Mouse (Mus musculus) kidney, postnatal 0 days (tissue): ENCODE data around the gene Arfrp1. TPM values are rescaled to one million over a fixed set of nuclear protein-coding genes. Genes with fewer than 3 reads are reported as not detected.

Source experiments
- ATAC-seq: fragments of 200-750 bp; cut with Nextera tagmentation; replicated peaks from 2 replicates; pipeline ENCODE4 v1.8.0; 2017; ENCODE audit warnings: low read depth, moderate number of reproducible peaks, moderate TSS enrichment, moderate library complexity; ENCODE audit not compliant: low FRiP score
- DNase-seq: peaks from one replicate; pipeline ENCODE4 v3.0.0-alpha.2; 2016; ENCODE audit warnings: low spot score
- H3K27ac ChIP-seq: fragments of 300-500 bp; sonication (generic); 2 replicates; pipeline ENCODE4 v1.5.1; 2014; ENCODE audit warnings: mild to moderate bottlenecking
- H3K27me3 ChIP-seq: fragments of 300-500 bp; sonication (generic); 2 replicates; pipeline ENCODE4 v1.6.1; 2014; ENCODE audit warnings: low read length, mixed read lengths; ENCODE audit not compliant: insufficient read depth
- H3K36me3 ChIP-seq: fragments of 300-500 bp; sonication (generic); 2 replicates; pipeline ENCODE4 v1.6.1; 2014; ENCODE audit warnings: low read length, mixed read lengths; ENCODE audit not compliant: insufficient read depth
- H3K4me1 ChIP-seq: fragments of 300-500 bp; sonication (generic); replicated peaks from 2 replicates; pipeline ENCODE4 v1.6.1; 2014; ENCODE audit warnings: antibody characterized with exemption, low read length, mixed read lengths; ENCODE audit not compliant: insufficient read depth
- H3K4me2 ChIP-seq: fragments of 300-500 bp; sonication (generic); 2 replicates; pipeline ENCODE4 v1.6.1; 2014; ENCODE audit warnings: mild to moderate bottlenecking, low read length, moderate library complexity, mixed read lengths
- H3K4me3 ChIP-seq: fragments of 300-500 bp; sonication (generic); replicated peaks from 2 replicates; pipeline ENCODE4 v1.5.1; 2014; ENCODE audit warnings: low read depth, low read length
- H3K9ac ChIP-seq: fragments of 300-500 bp; sonication (generic); 2 replicates; pipeline ENCODE4 v1.6.1; 2014; ENCODE audit warnings: low read depth, low read length
- H3K9me3 ChIP-seq: fragments of 300-500 bp; sonication (generic); replicated peaks from 2 replicates; pipeline ENCODE4 v1.6.1; 2016; ENCODE audit warnings: low read length, inconsistent platforms, mixed read lengths
- CTCF ChIP-seq: IDR thresholded peaks from 2 replicates; pipeline ENCODE4 v1.5.1; 2016; ENCODE audit warnings: antibody characterized with exemption, low read depth, mild to moderate bottlenecking, moderate library complexity
- WGBS: fragments of 180-500 bp; shearing (Covaris S2); extraction: QIAGEN DNeasy Blood & Tissue Kit; methylation state at CpG from one replicate; pipeline ENCODE4 v1.1.7; 2014; 5-methylcytosine and 5-hydroxymethylcytosine counted together
- polyA plus RNA-seq: library from polyadenylated mRNA; unstranded; fragments of >200 nt; fragmentation: Nextera tagmentation; extraction: Ambion mirVana; gene quantifications from 2 replicates; pipeline ENCODE4 v1.2.1, GENCODE M21; 2015

The Arfrp1 gene
- polyA plus RNA-seq, 1 experiment from 2014 or later = 48.7 TPM

DNA sequence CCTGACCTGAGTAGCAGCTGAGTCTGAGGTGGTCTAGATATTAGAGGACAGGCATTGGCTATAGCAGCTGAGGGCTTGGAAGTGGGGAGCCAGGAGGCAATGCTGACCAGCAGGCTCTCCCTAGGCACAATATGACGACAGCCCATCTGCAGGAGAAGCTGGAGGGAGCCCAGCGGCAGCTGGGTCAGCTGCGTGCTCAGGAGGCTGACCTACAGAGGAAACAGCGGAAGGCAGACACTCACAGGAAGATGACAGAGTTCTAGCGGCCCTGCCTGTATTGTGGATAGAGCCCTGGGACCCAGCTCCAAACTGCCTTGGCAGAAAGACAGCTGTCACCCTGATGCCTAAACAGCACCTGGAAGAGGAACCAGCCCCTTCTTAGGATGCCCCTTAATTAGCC, 15.0 kb upstream of the Arfrp1 start:
- peaks cover 47% of the 10 kb centered on the region for H3K36me3 ChIP-seq
- H3K4me1 ChIP-seq = no peaks in the 10 kb centered on the region
- ATAC-seq (no peak), DNase-seq (no peak)
- H3K9ac ChIP-seq = no peak overlapping the region
- no peaks in the 10 kb centered on the region for H3K9me3 ChIP-seq
- no peak overlapping the region for H3K4me2 ChIP-seq
- no peak overlapping the region for H3K27ac ChIP-seq
- TF ChIP-seq CTCF = no peak
- 74% methylated on average over 5 of the region's 5 CpGs for WGBS
- no peaks in the 10 kb centered on the region for H3K27me3 ChIP-seq
- no peak overlapping the region for H3K4me3 ChIP-seq

DNA sequence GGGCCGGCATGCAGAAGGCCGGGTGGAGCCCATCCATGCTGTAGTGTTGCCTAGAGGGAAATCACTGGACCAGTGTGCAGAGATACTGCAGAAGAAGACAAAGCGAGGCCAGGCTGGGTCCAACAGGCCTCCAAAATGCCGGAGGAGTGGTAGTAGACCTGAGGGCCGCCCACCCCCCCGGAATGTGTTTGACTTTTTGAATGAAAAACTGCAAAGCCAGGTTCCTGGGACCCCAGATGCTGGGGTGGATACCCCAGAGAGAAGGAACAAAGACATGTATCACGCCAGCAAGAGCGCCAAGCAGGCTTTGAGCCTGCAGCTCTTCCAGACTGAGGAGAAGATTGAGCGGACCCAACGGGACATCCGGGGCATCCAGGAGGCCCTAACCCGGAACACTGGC, 14.6 kb upstream of the Arfrp1 start, which contains the start of gene Lime1:
Lime1 (plus strand) TSS at position 301 of the 400 bp plus-strand sequence.
- H3K27ac ChIP-seq = no peak within 1 kb of the TSS
- TF ChIP-seq CTCF = no peak
- no peak within 1 kb of the TSS for H3K4me2 ChIP-seq
- no peak within 1 kb of the TSS for H3K4me3 ChIP-seq
- no peaks in the 10 kb centered on the region for H3K4me1 ChIP-seq
- no peaks in the 10 kb centered on the region for H3K9me3 ChIP-seq
- WGBS = 95% methylated on average over 12 of the region's 12 CpGs
- DNase-seq = no peak
- H3K9ac ChIP-seq = no peak within 1 kb of the TSS
- H3K27me3 ChIP-seq = no peaks in the 10 kb centered on the region
- ATAC-seq = no peak
- H3K36me3 ChIP-seq = peaks cover 47% of the 10 kb centered on the region

DNA sequence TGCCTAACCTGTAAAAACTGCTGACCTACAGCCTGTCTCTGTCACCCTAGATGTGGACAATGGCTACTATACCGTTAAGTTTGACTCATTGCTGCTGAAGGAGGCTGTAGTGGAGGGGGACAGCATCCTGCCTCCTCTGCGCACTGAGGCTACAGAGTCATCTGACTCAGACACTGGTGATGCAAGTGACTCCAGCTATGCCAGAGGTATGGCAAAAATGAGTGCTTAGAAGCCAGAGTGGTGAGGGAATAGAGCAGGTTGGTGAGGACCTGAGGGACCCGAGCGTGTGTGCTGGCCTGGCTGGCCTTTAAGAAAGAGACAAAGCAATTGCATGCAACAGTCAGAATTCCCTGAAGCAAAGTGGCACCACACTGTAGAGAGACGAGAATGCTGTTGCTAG, 13.5 kb upstream of the Arfrp1 start:
- no peak overlapping the region for H3K27ac ChIP-seq
- no peak for TF ChIP-seq CTCF
- ATAC-seq = no peak
- 85% methylated on average over 5 of the region's 5 CpGs for WGBS
- no peak overlapping the region for H3K4me2 ChIP-seq
- no peaks in the 10 kb centered on the region for H3K4me1 ChIP-seq
- DNase-seq = no peak
- no peak overlapping the region for H3K4me3 ChIP-seq
- no peak overlapping the region for H3K9ac ChIP-seq
- H3K36me3 ChIP-seq = peaks cover 47% of the 10 kb centered on the region
- H3K27me3 ChIP-seq = no peaks in the 10 kb centered on the region
- no peaks in the 10 kb centered on the region for H3K9me3 ChIP-seq

DNA sequence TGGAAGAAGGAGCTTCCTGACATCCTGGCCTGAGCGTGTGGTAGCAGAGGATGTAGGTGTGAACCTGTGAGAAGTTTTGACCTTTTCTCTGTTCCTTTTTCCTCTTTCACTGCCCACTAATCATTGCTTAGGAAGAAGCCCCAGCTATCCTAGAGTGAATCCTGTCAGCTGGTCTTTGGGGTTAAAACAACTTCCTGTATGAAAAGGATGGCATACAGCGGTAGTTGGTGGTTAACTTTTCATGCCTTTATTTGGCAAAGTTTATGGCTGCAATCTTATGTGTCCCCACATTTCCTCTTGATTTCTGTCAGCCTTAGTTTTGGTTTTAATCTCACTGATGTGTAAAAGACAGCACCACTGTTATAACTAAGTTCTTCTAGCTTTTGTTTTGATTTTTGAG, 12.0 kb upstream of the Arfrp1 start:
- Histone ChIP-seq H3K36me3 (peaks cover 38% of the 10 kb centered on the region), H3K9me3 (no peaks in the 10 kb centered on the region), H3K27me3 (no peaks in the 10 kb centered on the region), H3K4me3 (no peak overlapping the region), H3K4me2 (no peak overlapping the region), H3K27ac (no peak overlapping the region), H3K9ac (no peak overlapping the region), H3K4me1 (no peaks in the 10 kb centered on the region)
- DNase-seq (no peak), ATAC-seq (no peak)
- no peak for TF ChIP-seq CTCF
- WGBS = 63% methylated on average over 2 of the region's 2 CpGs

DNA sequence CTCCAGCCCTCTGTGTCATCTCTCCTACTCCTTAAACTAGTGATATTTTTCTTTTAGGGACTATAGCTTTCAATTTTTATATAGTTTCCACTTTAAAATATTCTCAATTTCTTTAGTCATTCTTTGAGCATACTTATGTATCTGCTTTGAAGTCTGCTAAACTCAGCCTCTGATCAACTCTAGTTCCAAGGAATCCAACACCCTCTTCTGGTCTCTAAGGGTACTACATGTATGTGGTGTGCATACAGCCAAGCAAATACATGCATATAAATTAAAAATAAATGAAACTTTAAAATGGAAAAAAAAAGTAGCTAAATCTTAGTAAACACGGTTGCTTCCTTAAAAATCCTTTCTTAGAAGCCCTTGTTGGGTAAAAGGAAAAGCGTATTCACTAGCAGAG, 10.6 kb upstream of the Arfrp1 start:
- Histone ChIP-seq H3K9me3 (no peaks in the 10 kb centered on the region), H3K36me3 (peaks cover 23% of the 10 kb centered on the region; the same call in 1 of the 2 replicates), H3K27ac (no peak overlapping the region), H3K4me2 (no peak overlapping the region), H3K4me3 (no peak overlapping the region), H3K4me1 (no peaks in the 10 kb centered on the region), H3K9ac (no peak overlapping the region), H3K27me3 (no peaks in the 10 kb centered on the region)
- WGBS = 90% methylated on average over 2 of the region's 2 CpGs
- DNase-seq (peak; percentile 61), ATAC-seq (no peak)
- TF ChIP-seq CTCF = peak; percentile 65

DNA sequence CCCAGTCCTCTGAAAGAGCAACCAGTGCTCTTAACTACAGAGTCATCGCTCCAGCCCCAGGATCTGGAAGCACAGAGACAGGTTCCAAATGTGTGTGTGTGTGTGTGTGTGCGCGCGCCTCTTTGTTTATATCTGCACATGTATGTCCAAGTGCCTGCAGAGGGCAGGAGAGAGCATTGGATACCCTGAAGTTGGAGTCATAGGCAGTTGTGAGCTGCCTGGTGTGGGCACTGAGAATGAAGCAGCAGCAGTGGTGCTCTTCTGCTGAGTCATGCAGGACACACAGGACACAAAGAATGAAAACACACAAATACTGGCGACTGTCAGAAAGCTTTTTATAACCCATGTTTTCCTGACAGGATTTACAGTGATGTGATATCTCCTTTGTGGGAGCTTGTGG, 4.8 kb upstream of the Arfrp1 start:
- Histone ChIP-seq H3K9ac (no peak overlapping the region), H3K36me3 (no peaks in the 10 kb centered on the region), H3K27ac (no peak overlapping the region), H3K27me3 (no peaks in the 10 kb centered on the region), H3K4me3 (no peak overlapping the region), H3K9me3 (no peaks in the 10 kb centered on the region), H3K4me2 (no peak overlapping the region), H3K4me1 (peaks cover 8% of the 10 kb centered on the region; the same call in 1 of the 2 replicates)
- TF ChIP-seq CTCF = peak; percentile 12; the same call in 1 of the 2 replicates
- WGBS = 95% methylated on average over 5 of the region's 5 CpGs
- DNase-seq = no peak
- ATAC-seq = no peak

DNA sequence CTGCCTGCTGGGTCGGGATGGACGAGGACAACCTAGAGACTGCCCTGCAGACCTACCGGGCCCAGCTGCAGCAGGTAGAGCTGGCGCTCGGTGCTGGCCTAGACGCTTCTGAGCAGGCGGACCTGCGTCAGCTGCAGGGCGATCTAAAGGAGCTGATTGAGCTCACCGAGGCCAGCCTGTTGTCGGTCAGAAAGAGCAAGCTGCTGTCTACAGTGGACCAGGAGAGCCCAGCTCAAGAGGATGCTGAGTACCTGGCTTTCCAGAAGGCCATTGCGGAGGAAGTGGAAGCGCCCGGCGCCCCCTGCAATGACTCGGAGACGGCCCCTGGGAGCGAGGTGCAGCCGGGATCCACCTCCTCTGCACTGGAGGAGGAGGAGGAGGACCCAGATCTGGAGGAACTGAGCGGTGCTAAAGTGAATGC, 461 bp upstream of the Arfrp1 start:
- no peak for TF ChIP-seq CTCF
- Histone ChIP-seq H3K9ac (peak overlapping the region; percentile 87), H3K27ac (peak overlapping the region; percentile 95), H3K4me1 (peaks cover 15% of the 10 kb centered on the region), H3K9me3 (no peaks in the 10 kb centered on the region), H3K4me3 (peak overlapping the region; percentile 87), H3K27me3 (no peaks in the 10 kb centered on the region), H3K4me2 (peak overlapping the region; percentile 81), H3K36me3 (peaks cover 13% of the 10 kb centered on the region)
- ATAC-seq (peak; percentile 51), DNase-seq (peak; percentile 27)
- WGBS = under 1% methylated on average over 20 of the region's 20 CpGs
